Mouse (Mus musculus): ENCODE measurements around the gene Epb41l1.

The Epb41l1 gene

GRCm38 (mm10) chr2:156552421-156552820 lies 131.7 kb downstream of the Epb41l1 start:
- H3K4me3 ChIP-seq (replicated peaks; ENCODE audit: low read length): no peak overlapping the region
- TF ChIP-seq NANOG (IDR thresholded peaks at IDR 0.05; ENCODE audit: borderline replicate concordance, low read length): no peak
- no peak for TF ChIP-seq POU5F1 (IDR thresholded peaks at IDR 0.05; ENCODE audit: borderline replicate concordance, low read length)
- no peak for TF ChIP-seq CTCF (conservative IDR thresholded peaks at IDR 0.05; ENCODE audit: low read length)
- H3K36me3 ChIP-seq (ENCODE audit: insufficient read depth, low read length): peaks cover 80% of the 10 kb centered on the region
- H3K4me1 ChIP-seq (replicated peaks; ENCODE audit: low read depth, low read length): peaks cover 15% of the 10 kb centered on the region
- no peaks in the 10 kb centered on the region for H3K9me3 ChIP-seq (ENCODE audit: low read length)
- H3K27me3 ChIP-seq (ENCODE audit: insufficient read depth, low read length): no peaks in the 10 kb centered on the region

GRCm38 (mm10) chr2:156561808-156562207 lies 141.1 kb downstream of the Epb41l1 start:
- TF ChIP-seq CTCF (conservative IDR thresholded peaks at IDR 0.05; ENCODE audit: low read length): no peak
- no peak for TF ChIP-seq NANOG (IDR thresholded peaks at IDR 0.05; ENCODE audit: borderline replicate concordance, low read length)
- no peak for TF ChIP-seq POU5F1 (IDR thresholded peaks at IDR 0.05; ENCODE audit: borderline replicate concordance, low read length)
- H3K27me3 ChIP-seq (ENCODE audit: insufficient read depth, low read length): no peaks in the 10 kb centered on the region
- no peaks in the 10 kb centered on the region for H3K9me3 ChIP-seq (ENCODE audit: low read length)
- H3K4me3 ChIP-seq (replicated peaks; ENCODE audit: low read length): no peak overlapping the region
- H3K4me1 ChIP-seq (replicated peaks; ENCODE audit: low read depth, low read length): peaks cover 5% of the 10 kb centered on the region; the same call in 1 of the 2 replicates
- H3K36me3 ChIP-seq (ENCODE audit: insufficient read depth, low read length): peaks cover 78% of the 10 kb centered on the region

- no peak overlapping the region for H3K4me3 ChIP-seq (replicated peaks; ENCODE audit: low read length)
- TF ChIP-seq CTCF (conservative IDR thresholded peaks at IDR 0.05; ENCODE audit: low read length) (no peak), POU5F1 (IDR thresholded peaks at IDR 0.05; ENCODE audit: borderline replicate concordance, low read length) (no peak), NANOG (IDR thresholded peaks at IDR 0.05; ENCODE audit: borderline replicate concordance, low read length) (no peak)
- H3K27me3 ChIP-seq (ENCODE audit: insufficient read depth, low read length): no peaks in the 10 kb centered on the region
Observed at GRCm38 (mm10) chr2:156563557-156563956, 142.8 kb downstream of the Epb41l1 start.

GRCm38 (mm10) chr2:156566512-156566911 lies 145.8 kb downstream of the Epb41l1 start:
- TF ChIP-seq CTCF (conservative IDR thresholded peaks at IDR 0.05; ENCODE audit: low read length) (no peak), NANOG (IDR thresholded peaks at IDR 0.05; ENCODE audit: borderline replicate concordance, low read length) (no peak), POU5F1 (IDR thresholded peaks at IDR 0.05; ENCODE audit: borderline replicate concordance, low read length) (no peak)
- H3K36me3 ChIP-seq (ENCODE audit: insufficient read depth, low read length): peaks cover 57% of the 10 kb centered on the region
- no peaks in the 10 kb centered on the region for H3K4me1 ChIP-seq (replicated peaks; ENCODE audit: low read depth, low read length)
- no peaks in the 10 kb centered on the region for H3K27me3 ChIP-seq (ENCODE audit: insufficient read depth, low read length)
- no peak overlapping the region for H3K4me3 ChIP-seq (replicated peaks; ENCODE audit: low read length)
- H3K9me3 ChIP-seq (ENCODE audit: low read length): no peaks in the 10 kb centered on the region

More at GRCm38 (mm10) chr2:156563557-156563956, 142.8 kb downstream of the Epb41l1 start:
- H3K36me3 ChIP-seq (ENCODE audit: insufficient read depth, low read length): peaks cover 78% of the 10 kb centered on the region
- H3K9me3 ChIP-seq (ENCODE audit: low read length): no peaks in the 10 kb centered on the region
- peaks cover 5% of the 10 kb centered on the region; the same call in 1 of the 2 replicates for H3K4me1 ChIP-seq (replicated peaks; ENCODE audit: low read depth, low read length)

GRCm38 (mm10) chr2:156568647-156569046 lies 147.9 kb downstream of the Epb41l1 start:
- H3K36me3 ChIP-seq (ENCODE audit: insufficient read depth, low read length): peaks cover 46% of the 10 kb centered on the region
- H3K27me3 ChIP-seq (ENCODE audit: insufficient read depth, low read length): no peaks in the 10 kb centered on the region
- TF ChIP-seq CTCF (conservative IDR thresholded peaks at IDR 0.05; ENCODE audit: low read length) (no peak), NANOG (IDR thresholded peaks at IDR 0.05; ENCODE audit: borderline replicate concordance, low read length) (no peak), POU5F1 (IDR thresholded peaks at IDR 0.05; ENCODE audit: borderline replicate concordance, low read length) (no peak)
- H3K9me3 ChIP-seq (ENCODE audit: low read length): no peaks in the 10 kb centered on the region
- H3K4me3 ChIP-seq (replicated peaks; ENCODE audit: low read length): no peak overlapping the region
- H3K4me1 ChIP-seq (replicated peaks; ENCODE audit: low read depth, low read length): no peaks in the 10 kb centered on the region

- Histone ChIP-seq H3K27me3 (ENCODE audit: insufficient read depth, low read length) (no peaks in the 10 kb centered on the region), H3K9me3 (ENCODE audit: low read length) (no peaks in the 10 kb centered on the region), H3K4me3 (replicated peaks; ENCODE audit: low read length) (no peak overlapping the region), H3K36me3 (ENCODE audit: insufficient read depth, low read length) (peaks cover 41% of the 10 kb centered on the region), H3K4me1 (replicated peaks; ENCODE audit: low read depth, low read length) (no peaks in the 10 kb centered on the region)
- TF ChIP-seq POU5F1 (IDR thresholded peaks at IDR 0.05; ENCODE audit: borderline replicate concordance, low read length): no peak
Observed at GRCm38 (mm10) chr2:156569261-156569660, 148.6 kb downstream of the Epb41l1 start.

- no peaks in the 10 kb centered on the region for H3K27me3 ChIP-seq (ENCODE audit: insufficient read depth, low read length)
- H3K4me3 ChIP-seq (replicated peaks; ENCODE audit: low read length): no peak overlapping the region
- TF ChIP-seq NANOG (IDR thresholded peaks at IDR 0.05; ENCODE audit: borderline replicate concordance, low read length) (no peak), POU5F1 (IDR thresholded peaks at IDR 0.05; ENCODE audit: borderline replicate concordance, low read length) (no peak), CTCF (conservative IDR thresholded peaks at IDR 0.05; ENCODE audit: low read length) (no peak)
- no peaks in the 10 kb centered on the region for H3K4me1 ChIP-seq (replicated peaks; ENCODE audit: low read depth, low read length)
- no peaks in the 10 kb centered on the region for H3K9me3 ChIP-seq (ENCODE audit: low read length)
- H3K36me3 ChIP-seq (ENCODE audit: insufficient read depth, low read length): peaks cover 27% of the 10 kb centered on the region
Observed at GRCm38 (mm10) chr2:156571521-156571920, 150.8 kb downstream of the Epb41l1 start.

GRCm38 (mm10) chr2:156576850-156577587 lies 156.3 kb downstream of the Epb41l1 start:
- no peak for TF ChIP-seq POU5F1 (IDR thresholded peaks at IDR 0.05; ENCODE audit: borderline replicate concordance, low read length)
- no peak for TF ChIP-seq CTCF (conservative IDR thresholded peaks at IDR 0.05; ENCODE audit: low read length)
- no peak for TF ChIP-seq NANOG (IDR thresholded peaks at IDR 0.05; ENCODE audit: borderline replicate concordance, low read length)
- no peaks in the 10 kb centered on the region for H3K36me3 ChIP-seq (ENCODE audit: insufficient read depth, low read length)
- H3K9me3 ChIP-seq (ENCODE audit: low read length): no peaks in the 10 kb centered on the region
- H3K4me3 ChIP-seq (replicated peaks; ENCODE audit: low read length): no peak overlapping the region
- peaks cover 15% of the 10 kb centered on the region for H3K27me3 ChIP-seq (ENCODE audit: insufficient read depth, low read length)
- H3K4me1 ChIP-seq (replicated peaks; ENCODE audit: low read depth, low read length): 0 out of 2 replicates have a peak, but pooled peaks cover 5% of the 10 kb centered on the region

- Histone ChIP-seq H3K27me3 (ENCODE audit: insufficient read depth, low read length) (peaks cover 20% of the 10 kb centered on the region), H3K4me1 (replicated peaks; ENCODE audit: low read depth, low read length) (peaks cover 16% of the 10 kb centered on the region), H3K4me3 (replicated peaks; ENCODE audit: low read length) (no peak overlapping the region), H3K36me3 (ENCODE audit: insufficient read depth, low read length) (no peaks in the 10 kb centered on the region), H3K9me3 (ENCODE audit: low read length) (no peaks in the 10 kb centered on the region)
- TF ChIP-seq CTCF (conservative IDR thresholded peaks at IDR 0.05; ENCODE audit: low read length) (no peak), POU5F1 (IDR thresholded peaks at IDR 0.05; ENCODE audit: borderline replicate concordance, low read length) (no peak), NANOG (IDR thresholded peaks at IDR 0.05; ENCODE audit: borderline replicate concordance, low read length) (no peak)
Observed at GRCm38 (mm10) chr2:156580507-156580906, 159.8 kb downstream of the Epb41l1 start.

Data from E14TG2a.4 (cell line).